Mouse (Mus musculus) heart, embryonic 11.5 days (tissue): Measurements from ENCODE around the gene Tmem190. TPM values are rescaled to one million over a fixed set of nuclear protein-coding genes. Genes with fewer than 3 reads are reported as not detected.

ENCODE experiments used
- ATAC-seq: fragments of 200-750 bp; cut with Nextera tagmentation; replicated peaks from 2 replicates; pipeline ENCODE4 v1.8.0; 2017; ENCODE audit warnings: moderate library complexity; ENCODE audit not compliant: insufficient number of reproducible peaks, low FRiP score, low TSS enrichment
- H3K27ac ChIP-seq: fragments of 300-500 bp; sonication (generic); 2 replicates; pipeline ENCODE4 v1.5.1; 2014; ENCODE audit warnings: mild to moderate bottlenecking, low read depth, low read length
- H3K27me3 ChIP-seq: fragments of 300-500 bp; sonication (generic); 2 replicates; pipeline ENCODE4 v1.6.1; 2014; ENCODE audit warnings: mild to moderate bottlenecking, low read length, mixed read lengths; ENCODE audit not compliant: control insufficient read depth, insufficient read depth
- H3K36me3 ChIP-seq: fragments of 300-500 bp; sonication (generic); 2 replicates; pipeline ENCODE4 v1.6.1; 2014; ENCODE audit warnings: mild to moderate bottlenecking, low read length, moderate library complexity, mixed read lengths; ENCODE audit not compliant: control insufficient read depth, insufficient read depth
- H3K4me1 ChIP-seq: fragments of 300-500 bp; sonication (generic); 2 replicates; pipeline ENCODE4 v1.6.1; 2014; ENCODE audit warnings: low read length; ENCODE audit not compliant: control insufficient read depth, insufficient read depth
- H3K4me2 ChIP-seq: fragments of 300-500 bp; sonication (generic); 2 replicates; pipeline ENCODE4 v1.6.1; 2014; ENCODE audit warnings: mild to moderate bottlenecking, moderate library complexity
- H3K4me3 ChIP-seq: fragments of 300-500 bp; sonication (generic); 2 replicates; pipeline ENCODE4 v1.5.1; 2014; ENCODE audit warnings: low read depth, low read length
- H3K9ac ChIP-seq: fragments of 300-500 bp; sonication (generic); 2 replicates; pipeline ENCODE4 v1.6.1; 2014; ENCODE audit warnings: mild to moderate bottlenecking, low read depth, low read length, moderate library complexity
- H3K9me3 ChIP-seq: fragments of 300-500 bp; sonication (generic); replicated peaks from 2 replicates; pipeline ENCODE4 v1.6.1; 2016; ENCODE audit warnings: low read length; ENCODE audit not compliant: control insufficient read depth
- WGBS: fragments of 180-500 bp; shearing (Covaris S2); extraction: QIAGEN DNeasy Blood & Tissue Kit; methylation state at CpG from one replicate; pipeline ENCODE4 v1.1.7; 2014; ENCODE audit not compliant: insufficient replicate concordance; 5-methylcytosine and 5-hydroxymethylcytosine counted together
- polyA plus RNA-seq: library from polyadenylated mRNA; unstranded; fragments of >200 nt; fragmentation: Nextera tagmentation; extraction: Ambion mirVana; gene quantifications from 2 replicates; pipeline ENCODE4 v1.2.1, GENCODE M21; 2014

Gene Tmem190
- polyA plus RNA-seq, 1 experiment from 2014 or later = not detected

GRCm38 (mm10) chr7:4759670-4760069 is 23.1 kb upstream of the Tmem190 start:
- no peaks in the 10 kb centered on the region for H3K9me3 ChIP-seq
- H3K27ac ChIP-seq = no peak overlapping the region
- no peaks in the 10 kb centered on the region for H3K36me3 ChIP-seq
- H3K9ac ChIP-seq = no peak overlapping the region
- no peak overlapping the region for H3K4me3 ChIP-seq
- no peak overlapping the region for H3K4me2 ChIP-seq
- no peaks in the 10 kb centered on the region for H3K27me3 ChIP-seq
- H3K4me1 ChIP-seq = no peaks in the 10 kb centered on the region
- WGBS = 41% methylated on average over 1 of the region's 1 CpGs
- no peak for ATAC-seq

DNA sequence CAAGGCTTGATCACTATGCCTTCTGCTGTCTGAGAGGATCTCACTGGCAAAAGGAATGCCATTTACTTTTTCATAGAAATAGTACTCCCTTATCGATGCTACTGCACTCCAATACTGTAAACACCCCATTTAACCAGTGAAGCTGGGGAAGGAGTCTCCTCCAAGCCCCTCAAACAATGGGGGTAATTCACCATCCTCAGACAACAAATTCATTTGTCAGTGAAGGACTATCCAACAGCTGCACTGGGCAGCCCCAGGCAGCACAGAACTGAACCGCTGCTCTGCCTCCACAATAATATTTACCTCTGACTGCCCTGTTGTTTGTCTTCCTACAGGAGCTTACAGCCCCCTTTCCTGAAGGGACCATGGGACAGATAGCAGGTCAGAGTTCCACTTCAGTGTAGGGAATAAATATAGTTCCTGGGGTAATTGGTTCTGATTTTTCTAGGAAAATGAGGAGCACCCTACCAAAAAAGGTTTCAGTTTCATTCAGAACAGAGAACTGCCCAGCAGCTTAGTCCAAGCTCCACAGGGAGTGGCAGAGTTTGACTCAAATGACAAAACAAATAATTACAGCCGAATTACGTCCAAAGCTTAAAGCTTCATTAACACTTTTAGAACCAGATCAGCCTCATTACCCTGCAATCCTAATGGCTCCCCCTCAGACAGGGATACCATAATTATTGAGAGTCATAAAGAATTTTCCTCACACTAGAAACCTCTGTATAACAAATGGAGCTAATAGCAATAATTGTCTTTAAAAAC is 17.6 kb upstream of the Tmem190 start:
- H3K4me1 ChIP-seq = no peaks in the 10 kb centered on the region
- no peak overlapping the region for H3K9ac ChIP-seq
- no peak for ATAC-seq
- no peaks in the 10 kb centered on the region for H3K27me3 ChIP-seq
- H3K36me3 ChIP-seq = no peaks in the 10 kb centered on the region
- no peak overlapping the region for H3K4me3 ChIP-seq
- no peak overlapping the region for H3K27ac ChIP-seq
- WGBS = 31% methylated on average over 4 of the region's 4 CpGs
- no peak overlapping the region for H3K4me2 ChIP-seq
- H3K9me3 ChIP-seq = no peaks in the 10 kb centered on the region

- H3K4me1 ChIP-seq = no peaks in the 10 kb centered on the region
- ATAC-seq = no peak
- H3K27ac ChIP-seq = no peak within 1 kb of the TSS
- H3K36me3 ChIP-seq = no peaks in the 10 kb centered on the region
- no peak within 1 kb of the TSS for H3K9ac ChIP-seq
- no peak within 1 kb of the TSS for H3K4me2 ChIP-seq
- H3K9me3 ChIP-seq = no peaks in the 10 kb centered on the region
- H3K27me3 ChIP-seq = peaks cover 18% of the 10 kb centered on the region
- 62% methylated on average over 3 of the region's 5 CpGs for WGBS
- no peak within 1 kb of the TSS for H3K4me3 ChIP-seq
Observed at GRCm38 (mm10) chr7:4771202-4771601, 11.5 kb upstream of the Tmem190 start, which contains the start of gene Fam71e2. Gene Fam71e2 (minus strand): TSS chr7:4771302.

DNA sequence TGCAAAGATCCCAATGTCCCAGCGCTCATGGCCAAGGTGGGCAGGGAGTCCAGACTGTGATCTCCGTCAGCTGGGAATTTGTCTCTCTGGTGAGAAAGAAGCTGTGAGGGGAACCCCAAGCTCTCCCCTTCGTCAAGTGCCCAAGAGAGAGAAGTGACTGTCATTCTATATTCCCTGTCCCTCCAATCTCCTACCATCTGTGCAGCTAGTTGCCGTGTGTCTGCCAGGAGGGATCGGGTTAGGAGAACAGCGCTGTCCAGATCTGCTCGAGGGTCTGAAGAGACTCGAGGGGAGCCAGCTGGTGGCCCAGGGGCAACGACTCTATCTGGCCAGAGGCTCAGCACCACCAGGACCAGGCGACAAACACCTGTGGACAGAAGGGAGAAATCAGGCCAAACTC is 6.6 kb upstream of the Tmem190 start:
- Histone ChIP-seq H3K36me3 (no peaks in the 10 kb centered on the region), H3K4me1 (peaks cover 12% of the 10 kb centered on the region), H3K9ac (no peak overlapping the region), H3K27me3 (peaks cover 59% of the 10 kb centered on the region), H3K4me2 (no peak overlapping the region), H3K27ac (no peak overlapping the region), H3K4me3 (no peak overlapping the region), H3K9me3 (no peaks in the 10 kb centered on the region)
- ATAC-seq = no peak
- 41% methylated on average over 10 of the region's 10 CpGs for WGBS

- 1% methylated on average over 39 of the region's 56 CpGs for WGBS
- Histone ChIP-seq H3K9me3 (no peaks in the 10 kb centered on the region), H3K4me1 (peaks cover 12% of the 10 kb centered on the region), H3K4me2 (peak overlapping the region; percentile 58), H3K27ac (no peak overlapping the region), H3K9ac (peak overlapping the region; percentile 34; the same call in 1 of the 2 replicates), H3K27me3 (peaks cover 59% of the 10 kb centered on the region), H3K36me3 (no peaks in the 10 kb centered on the region), H3K4me3 (peak overlapping the region; percentile 30)
- peak; percentile 56 for ATAC-seq
Observed at GRCm38 (mm10) chr7:4776861-4777830, 5.6 kb upstream of the Tmem190 start.

GRCm38 (mm10) chr7:4777851-4778637 is 4.7 kb upstream of the Tmem190 start:
- ATAC-seq = no peak

DNA sequence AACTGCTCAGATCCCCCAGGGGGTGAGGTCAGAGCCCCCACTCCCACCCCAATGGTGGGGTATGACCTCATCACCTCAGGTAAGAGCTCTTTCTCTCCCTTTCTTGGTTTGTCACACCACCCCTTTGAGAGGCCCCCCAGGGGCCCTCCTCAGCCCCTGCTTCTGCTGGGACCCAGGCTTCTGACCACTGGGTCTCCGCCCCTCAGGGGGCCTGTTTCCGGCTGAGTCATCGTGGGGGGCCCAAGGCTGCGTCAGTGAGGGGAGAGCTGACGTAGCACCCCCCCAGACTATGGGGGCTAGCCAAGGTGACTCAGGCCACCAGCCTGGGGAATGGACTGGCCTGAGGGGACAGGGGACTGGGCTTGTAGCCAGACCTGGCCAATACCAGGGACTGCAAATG is 2.8 kb upstream of the Tmem190 start:
- WGBS = 29% methylated on average over 5 of the region's 5 CpGs
- Histone ChIP-seq H3K36me3 (no peaks in the 10 kb centered on the region), H3K4me1 (peaks cover 12% of the 10 kb centered on the region), H3K27ac (no peak overlapping the region), H3K9me3 (no peaks in the 10 kb centered on the region), H3K9ac (no peak overlapping the region), H3K4me2 (no peak overlapping the region), H3K27me3 (peaks cover 61% of the 10 kb centered on the region), H3K4me3 (no peak overlapping the region)
- ATAC-seq = no peak

More at GRCm38 (mm10) chr7:4777851-4778637, 4.7 kb upstream of the Tmem190 start:
- H3K27ac ChIP-seq = no peak overlapping the region
- H3K9me3 ChIP-seq = no peaks in the 10 kb centered on the region
- H3K4me1 ChIP-seq = peaks cover 12% of the 10 kb centered on the region
- H3K36me3 ChIP-seq = no peaks in the 10 kb centered on the region
- H3K27me3 ChIP-seq = peaks cover 59% of the 10 kb centered on the region
- no peak overlapping the region for H3K9ac ChIP-seq
- WGBS = 10% methylated on average over 17 of the region's 20 CpGs
- no peak overlapping the region; the same call in 1 of the 2 replicates for H3K4me2 ChIP-seq
- H3K4me3 ChIP-seq = no peak overlapping the region

DNA sequence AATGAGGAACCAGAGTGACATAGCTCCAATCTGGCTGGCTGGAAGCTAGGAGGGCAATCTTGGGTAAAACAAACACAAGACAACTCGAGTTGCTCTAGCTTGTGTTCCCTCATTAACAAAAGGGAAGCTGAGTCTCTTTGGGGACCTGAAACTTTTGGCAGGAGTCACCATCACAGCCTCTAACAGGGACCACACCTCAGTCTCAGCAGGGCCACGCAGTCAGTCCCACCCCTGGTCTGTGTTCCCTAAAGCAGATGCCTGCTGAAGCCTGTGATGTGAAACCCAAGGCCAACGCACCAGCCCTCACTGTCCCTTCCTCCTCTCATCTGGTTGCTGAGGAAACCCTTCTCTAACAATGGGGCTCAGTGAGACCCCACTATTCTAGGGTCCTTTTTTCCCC is 607 bp upstream of the Tmem190 start:
- Histone ChIP-seq H3K27me3 (peaks cover 38% of the 10 kb centered on the region), H3K9me3 (no peaks in the 10 kb centered on the region), H3K4me1 (peaks cover 9% of the 10 kb centered on the region), H3K9ac (no peak overlapping the region), H3K4me2 (no peak overlapping the region), H3K27ac (no peak overlapping the region), H3K4me3 (no peak overlapping the region), H3K36me3 (no peaks in the 10 kb centered on the region)
- no peak for ATAC-seq
- WGBS = 50% methylated on average over 3 of the region's 3 CpGs
